Comparison of ENCODE assay signal across 39 mouse cellular contexts in the genomic region with DNA sequence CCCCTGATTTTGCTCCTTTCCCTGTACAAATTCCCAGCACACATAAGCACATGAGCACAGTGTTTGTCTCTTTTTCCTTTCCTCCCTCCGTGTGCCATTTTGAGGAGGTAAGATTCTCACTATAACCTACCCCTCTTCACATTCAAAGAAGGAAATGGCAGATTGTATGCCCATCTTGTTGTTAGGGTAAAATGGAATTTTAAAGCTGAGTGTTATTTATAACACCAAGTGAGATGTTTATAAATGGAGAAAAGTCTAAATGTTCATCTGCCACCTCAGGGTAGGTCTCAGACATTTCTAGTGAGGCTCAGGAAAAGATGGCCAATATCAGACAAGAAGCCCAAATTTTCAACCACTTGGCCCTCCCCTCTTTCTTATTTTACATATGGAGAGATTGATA. TPM values are rescaled to one million over a fixed set of nuclear protein-coding genes. Genes with fewer than 3 reads are reported as not detected.
DNase-seq lines count a peak whose midpoint lies in the region; ATAC-seq and TF ChIP-seq lines count a peak whose summit lies in the region.
"Had no signal": no experiment of that assay in that cellular context is flagged by ENCODE, and none has a peak within 500 bp of the region (broad histone marks: within the 10 kb centered on the region; RNA-seq: fewer than 3 reads in every experiment).

No protein-coding gene starts in this region.

- no peak for ATAC-seq in hindbrain, embryonic 12.5 days (ENCODE audit: low FRiP score)
- ATAC-seq in hindbrain, embryonic 16.5 days = no peak
- no peak for ATAC-seq in forebrain, embryonic 14.5 days
- ATAC-seq: lung, postnatal 0 days had no signal

- intact Hi-C loops in left cerebral cortex, adult 2 months (cut with DNase I) = loop anchor here (5.0 kb wide), 1 partner anchor 308 kb away; no protein-coding TSS in a partner anchor

- DNase-seq in left cerebral cortex, adult 2 months (ENCODE audit: extremely low spot score in 1 of 2, low spot score in 2 of 2) = no peak
- DNase-seq in left cerebral cortex, adult 8-10 months (ENCODE audit: low spot score in 2 of 2) = no peak
- peak; percentile 46 for DNase-seq in brain, adult 2 months (ENCODE audit: low read depth, low spot score)
- no peak for DNase-seq in forebrain, embryonic 14.5 days (ENCODE audit: low spot score)
- DNase-seq in retina, embryonic 14.5 days (ENCODE audit: low spot score) = no peak
- DNase-seq in testis, postnatal 10 days (ENCODE audit: low spot score) = no peak
- DNase-seq: adrenal gland, postnatal 14 days; cerebellum, adult 11-12 months; cerebellum, postnatal 10 days; gastrocnemius, adult 2 months; gastrocnemius, postnatal 36 days; heart, adult 2 months; heart, postnatal 4 days; kidney, adult 18-20 months; kidney, postnatal 25 days; liver, embryonic 13.5 days; lung, adult 18-20 months; lung, postnatal 4 days; right cerebral cortex, adult 18-20 months had no signal

- TF ChIP-seq CTCF in left cerebral cortex, adult 2 months (IDR thresholded peaks at IDR 0.05) = no peak

- no peak overlapping the region for H3K4me3 ChIP-seq in hindbrain, embryonic 12.5 days
- no peak overlapping the region for H3K4me3 ChIP-seq in hindbrain, embryonic 16.5 days (ENCODE audit: low read length)
- H3K4me3 ChIP-seq in left cerebral cortex, adult 2 months = no peak overlapping the region
- no peak overlapping the region for H3K4me3 ChIP-seq in forebrain, embryonic 14.5 days (ENCODE audit: low read depth, low read length)
- H3K4me3 ChIP-seq: erythroblast, embryonic 14.5 days; gastrocnemius, adult 2 months; heart, adult 2 months; heart, embryonic 12.5 days; kidney, embryonic 15.5 days; limb, embryonic 10.5 days; limb, embryonic 15.5 days; liver, embryonic 13.5 days; megakaryocyte, embryonic 14.5 days had no signal

- no peaks in the 10 kb centered on the region for H3K36me3 ChIP-seq in hindbrain, embryonic 12.5 days
- no peaks in the 10 kb centered on the region for H3K36me3 ChIP-seq in hindbrain, embryonic 16.5 days (ENCODE audit: control insufficient read depth, insufficient read depth, low read length)
- no peaks in the 10 kb centered on the region for H3K36me3 ChIP-seq in forebrain, embryonic 14.5 days (ENCODE audit: control insufficient read depth, insufficient read depth, low read length)
- H3K36me3 ChIP-seq: heart, embryonic 12.5 days; kidney, embryonic 15.5 days; limb, embryonic 10.5 days; limb, embryonic 15.5 days; liver, embryonic 13.5 days had no signal

- no peak overlapping the region for H3K4me2 ChIP-seq in hindbrain, embryonic 12.5 days (replicated peaks)
- no peak overlapping the region for H3K4me2 ChIP-seq in hindbrain, embryonic 16.5 days (ENCODE audit: low read length)
- H3K4me2 ChIP-seq in forebrain, embryonic 14.5 days (ENCODE audit: low read length) = no peak overlapping the region
- H3K4me2 ChIP-seq: heart, embryonic 12.5 days; kidney, embryonic 15.5 days; limb, embryonic 15.5 days; liver, embryonic 13.5 days had no signal

- 84% methylated on average over 1 of the region's 1 CpGs for WGBS in hindbrain, embryonic 12.5 days
- 90% methylated on average over 1 of the region's 1 CpGs for WGBS in hindbrain, embryonic 16.5 days
- 75% methylated on average over 1 of the region's 1 CpGs for WGBS in forebrain, embryonic 14.5 days

- no peak overlapping the region for H3K9ac ChIP-seq in hindbrain, embryonic 12.5 days
- no peak overlapping the region for H3K9ac ChIP-seq in hindbrain, embryonic 16.5 days (ENCODE audit: low read depth, low read length)
- H3K9ac ChIP-seq in forebrain, embryonic 14.5 days (ENCODE audit: low read length) = no peak overlapping the region
- H3K9ac ChIP-seq: heart, embryonic 12.5 days; kidney, embryonic 15.5 days; limb, embryonic 15.5 days; liver, embryonic 13.5 days had no signal

- H3K27ac ChIP-seq in hindbrain, embryonic 12.5 days = 0 out of 2 replicates have a peak overlapping the region, but pooled peaks have one; percentile 88
- H3K27ac ChIP-seq in hindbrain, embryonic 16.5 days (ENCODE audit: low read depth, low read length) = no peak overlapping the region
- peak overlapping the region; percentile 47 for H3K27ac ChIP-seq in left cerebral cortex, adult 2 months
- H3K27ac ChIP-seq in forebrain, embryonic 14.5 days (ENCODE audit: low read depth, low read length) = peak overlapping the region; percentile 89; the same call in 1 of the 2 replicates
- H3K27ac ChIP-seq: gastrocnemius, adult 2 months; heart, adult 2 months; kidney, embryonic 15.5 days; limb, embryonic 10.5 days; limb, embryonic 15.5 days; liver, embryonic 13.5 days had no signal

- H3K9me3 ChIP-seq in hindbrain, embryonic 12.5 days (replicated peaks) = no peaks in the 10 kb centered on the region
- no peaks in the 10 kb centered on the region for H3K9me3 ChIP-seq in hindbrain, embryonic 16.5 days (ENCODE audit: control insufficient read depth, low read length)
- no peaks in the 10 kb centered on the region for H3K9me3 ChIP-seq in forebrain, embryonic 14.5 days (replicated peaks; ENCODE audit: control insufficient read depth, low read length)
- H3K9me3 ChIP-seq: heart, embryonic 12.5 days; kidney, embryonic 15.5 days; limb, embryonic 10.5 days; limb, embryonic 15.5 days; liver, embryonic 13.5 days; megakaryocyte, embryonic 14.5 days had no signal

- peaks cover 25% of the 10 kb centered on the region for H3K4me1 ChIP-seq in hindbrain, embryonic 12.5 days
- peaks cover 14% of the 10 kb centered on the region for H3K4me1 ChIP-seq in hindbrain, embryonic 16.5 days (ENCODE audit: control insufficient read depth, insufficient read depth, low read depth, low read length)
- peaks cover 20% of the 10 kb centered on the region for H3K4me1 ChIP-seq in forebrain, embryonic 14.5 days (ENCODE audit: control insufficient read depth, insufficient read depth, low read length)
- H3K4me1 ChIP-seq: kidney, embryonic 15.5 days had no signal

- H3K27me3 ChIP-seq in hindbrain, embryonic 12.5 days = no peaks in the 10 kb centered on the region
- H3K27me3 ChIP-seq in hindbrain, embryonic 16.5 days (replicated peaks; ENCODE audit: control insufficient read depth, insufficient read depth, low read length) = no peaks in the 10 kb centered on the region
- H3K27me3 ChIP-seq in forebrain, embryonic 14.5 days (replicated peaks; ENCODE audit: control insufficient read depth, insufficient read depth, low read length) = no peaks in the 10 kb centered on the region
- H3K27me3 ChIP-seq: heart, embryonic 12.5 days; limb, embryonic 15.5 days; liver, embryonic 13.5 days; megakaryocyte, embryonic 14.5 days had no signal

RNA-seq across cellular contexts. Expression of gene Spa17, which starts 11.0 kb away (rescaled TPM):
- polyA plus RNA-seq in hindbrain, embryonic 12.5 days (2016; fragmentation: Nextera tagmentation; extraction: Ambion mirVana) = 17.9 and 22.9 TPM in 2 replicates
- polyA plus RNA-seq in hindbrain, embryonic 16.5 days (2015; fragmentation: Nextera tagmentation; extraction: Ambion mirVana) = 7.6 and 9.6 TPM in 2 replicates
- 1 to 10 TPM; 1.7 to 2.1 TPM for total RNA-seq in left cerebral cortex, adult 2 months (2021)
- total RNA-seq in left cerebral cortex, adult 8-10 months (2022) = 1 to 10 TPM in 3 of 4 experiments, under 1 TPM in 1; 0.57 to 2.5 (median 2.1) TPM
- polyA plus RNA-seq in forebrain, embryonic 14.5 days (2014; fragmentation: Nextera tagmentation; extraction: Ambion mirVana) = 11.0 and 12.6 TPM in 2 replicates
- total RNA-seq: monocyte, adult 5-6 weeks had no signal

RNA-seq across cellular contexts. Expression of gene Tbrg1, which starts 32.6 kb away (rescaled TPM):
- 129 and 140 TPM in 2 replicates for polyA plus RNA-seq in hindbrain, embryonic 12.5 days (2016; fragmentation: Nextera tagmentation; extraction: Ambion mirVana)
- polyA plus RNA-seq in hindbrain, embryonic 16.5 days (2015; fragmentation: Nextera tagmentation; extraction: Ambion mirVana) = 87.1 and 89.2 TPM in 2 replicates
- total RNA-seq in left cerebral cortex, adult 2 months (2021) = 10 to 100 TPM; 52.5 to 59.8 TPM
- 10 to 100 TPM; 46.2 to 55.5 (median 51.5) TPM for total RNA-seq in left cerebral cortex, adult 8-10 months (2022)
- 97.4 and 98.2 TPM in 2 replicates for polyA plus RNA-seq in forebrain, embryonic 14.5 days (2014; fragmentation: Nextera tagmentation; extraction: Ambion mirVana)

RNA-seq across cellular contexts. Expression of gene Panx3, which starts 44.5 kb away (rescaled TPM):
- polyA plus RNA-seq in hindbrain, embryonic 12.5 days (2016; fragmentation: Nextera tagmentation; extraction: Ambion mirVana) = 0.79 and 3.0 TPM in 2 replicates
- polyA plus RNA-seq in hindbrain, embryonic 16.5 days (2015; fragmentation: Nextera tagmentation; extraction: Ambion mirVana) = 0.15 and 0.51 TPM in 2 replicates
- not detected for total RNA-seq in left cerebral cortex, adult 2 months (2021)
- total RNA-seq in left cerebral cortex, adult 8-10 months (2022) = not detected
- polyA plus RNA-seq in forebrain, embryonic 14.5 days (2014; fragmentation: Nextera tagmentation; extraction: Ambion mirVana) = not detected in 2 replicates
- total RNA-seq: common myeloid progenitor, adult 5-6 weeks; gastrocnemius, adult 2 months; gastrocnemius, postnatal 36 days; heart, adult 2 months; heart, postnatal 4 days; layer of hippocampus, adult 8-10 months; layer of hippocampus, postnatal 25 days; left cerebral cortex, postnatal 10 days; monocyte, adult 5-6 weeks; neutrophil, adult 5-6 weeks had no signal
- polyA plus RNA-seq: CD4-positive, CD25-positive, alpha-beta regulatory T cell, adult 4 months; erythroblast, embryonic 14.5 days; frontal cortex, adult 2 months; heart, adult 2 months; heart, postnatal 0 days; intestine, embryonic 14.5 days; kidney, embryonic 15.5 days; limb, embryonic 10.5 days; liver, embryonic 13.5 days; stomach, embryonic 14.5 days had no signal
